Comparison of ENCODE assay signal across 22 mouse cellular contexts in genomic region chr7:64949465-64949864, GRCm38 (mm10).
"Had no signal": no experiment of that assay in that cellular context is flagged by ENCODE, and none has a peak within 500 bp of the region (broad histone marks: within the 10 kb centered on the region; RNA-seq: fewer than 3 reads in every experiment).

No protein-coding gene starts in this region.

- H3K36me3 ChIP-seq: heart, embryonic 10.5 days; heart, embryonic 12.5 days; hindbrain, embryonic 10.5 days; kidney, embryonic 15.5 days; limb, embryonic 13.5 days; limb, embryonic 15.5 days; liver, embryonic 13.5 days had no signal

- H3K4me1 ChIP-seq: heart, embryonic 10.5 days; heart, embryonic 12.5 days; kidney, embryonic 15.5 days; liver, embryonic 13.5 days had no signal

- H3K4me2 ChIP-seq: heart, embryonic 12.5 days; hindbrain, embryonic 14.5 days; kidney, embryonic 15.5 days; limb, embryonic 13.5 days; limb, embryonic 15.5 days; liver, embryonic 13.5 days had no signal

- ATAC-seq: forebrain, embryonic 16.5 days; inflammation-experienced regulatory T-cells, adult 6 months had no signal

- DNase-seq: gastrocnemius, adult 2 months; gastrocnemius, postnatal 10 days; gastrocnemius, postnatal 25 days; heart, adult 18-20 months; heart, postnatal 10 days; heart, postnatal 4 days; kidney, adult 11 months; kidney, adult 2 months; kidney, adult 9 months; kidney, postnatal 14 days; kidney, postnatal 36 days; liver, embryonic 13.5 days had no signal

- H3K9ac ChIP-seq: heart, embryonic 12.5 days; hindbrain, embryonic 14.5 days; kidney, embryonic 15.5 days; limb, embryonic 13.5 days; limb, embryonic 15.5 days; liver, embryonic 13.5 days had no signal

- H3K9me3 ChIP-seq: heart, embryonic 10.5 days; heart, embryonic 12.5 days; hindbrain, embryonic 10.5 days; kidney, embryonic 15.5 days; limb, embryonic 13.5 days; limb, embryonic 15.5 days; liver, embryonic 13.5 days had no signal

- H3K27me3 ChIP-seq: kidney, embryonic 15.5 days; limb, embryonic 13.5 days; limb, embryonic 15.5 days; liver, embryonic 13.5 days had no signal

- H3K4me3 ChIP-seq: gastrocnemius, adult 2 months; heart, embryonic 10.5 days; heart, embryonic 12.5 days; hindbrain, embryonic 10.5 days; kidney, embryonic 15.5 days; limb, embryonic 13.5 days; limb, embryonic 15.5 days; liver, embryonic 13.5 days had no signal

- H3K27ac ChIP-seq: gastrocnemius, adult 2 months; heart, embryonic 10.5 days; hindbrain, embryonic 10.5 days; hindbrain, embryonic 14.5 days; kidney, embryonic 15.5 days; kidney, postnatal 0 days; limb, embryonic 13.5 days; limb, embryonic 15.5 days; liver, embryonic 13.5 days had no signal
